Mouse (Mus musculus): Measurements from ENCODE around the gene Myo18b.
A peak's percentile ranks its signal among the peaks of the same experiment; 100 is the strongest.

Gene Myo18b

GRCm38 (mm10) chr5:112748001-112748719, 148.0 kb downstream of the Myo18b start:
- DNase-seq (ENCODE audit: low spot score) = no peak

GRCm38 (mm10) chr5:112747306-112747930, 148.7 kb downstream of the Myo18b start:
- no peak for DNase-seq (ENCODE audit: low spot score)

- no peak for DNase-seq (ENCODE audit: low spot score)
Observed at GRCm38 (mm10) chr5:112745176-112745575, 151.0 kb downstream of the Myo18b start.

GRCm38 (mm10) chr5:112744571-112744970, 151.6 kb downstream of the Myo18b start:
- no peak for DNase-seq (ENCODE audit: low spot score)

- DNase-seq (ENCODE audit: low spot score) = no peak
Observed at GRCm38 (mm10) chr5:112743121-112743520, 153.0 kb downstream of the Myo18b start.

GRCm38 (mm10) chr5:112740651-112741050, 155.5 kb downstream of the Myo18b start:
- DNase-seq (ENCODE audit: low spot score) = no peak

GRCm38 (mm10) chr5:112735040-112735439, 161.1 kb downstream of the Myo18b start:
- no peak for DNase-seq (ENCODE audit: low spot score)

GRCm38 (mm10) chr5:112730604-112731003, 165.6 kb downstream of the Myo18b start:
- DNase-seq (ENCODE audit: low spot score) = no peak

GRCm38 (mm10) chr5:112728432-112728831, 167.7 kb downstream of the Myo18b start:
- no peak for DNase-seq (ENCODE audit: low spot score)

- no peak for DNase-seq (ENCODE audit: low spot score)
Observed at GRCm38 (mm10) chr5:112718655-112719306, 177.4 kb downstream of the Myo18b start.

GRCm38 (mm10) chr5:112714679-112715446, 181.3 kb downstream of the Myo18b start:
- no peak for DNase-seq (ENCODE audit: low spot score)

GRCm38 (mm10) chr5:112709831-112710230, 186.3 kb downstream of the Myo18b start:
- no peak for DNase-seq (ENCODE audit: low spot score)

GRCm38 (mm10) chr5:112708441-112708840, 187.7 kb downstream of the Myo18b start:
- DNase-seq (ENCODE audit: low spot score) = no peak

GRCm38 (mm10) chr5:112707478-112707877, 188.7 kb downstream of the Myo18b start:
- no peak for DNase-seq (ENCODE audit: low spot score)

- DNase-seq (ENCODE audit: low spot score) = peak; percentile 34
Observed at GRCm38 (mm10) chr5:112700794-112701193, 195.4 kb downstream of the Myo18b start.

GRCm38 (mm10) chr5:112696683-112697082, 199.5 kb downstream of the Myo18b start:
- DNase-seq (ENCODE audit: low spot score) = no peak

GRCm38 (mm10) chr5:112695254-112695711, 200.9 kb downstream of the Myo18b start:
- DNase-seq (ENCODE audit: low spot score) = no peak

GRCm38 (mm10) chr5:112693286-112693849, 202.8 kb downstream of the Myo18b start:
- DNase-seq (ENCODE audit: low spot score) = peak; percentile 60

GRCm38 (mm10) chr5:112687100-112687818, 208.9 kb downstream of the Myo18b start:
- no peak for DNase-seq (ENCODE audit: low spot score)

GRCm38 (mm10) chr5:112686309-112687099, 209.7 kb downstream of the Myo18b start:
- no peak for DNase-seq (ENCODE audit: low spot score)

All from left cerebral cortex, adult 11 months (tissue).